Mouse (Mus musculus): ENCODE measurements at regions not wholly inside any gene's neighbourhood (a gene's known extent, or its start where the extent isn't known, plus 50 kb on each side); places are given as distances from the start of the nearest gene placed in this dataset.

- peak; percentile 52 for DNase-seq (ENCODE audit: extremely low spot score)
Measured at GRCm38 (mm10) chr3:35027898-35028297, 377.7 kb downstream of the Sox2 start.

- no peak for DNase-seq (ENCODE audit: extremely low spot score)
Measured at GRCm38 (mm10) chr3:35029924-35030323, 379.7 kb downstream of the Sox2 start.

GRCm38 (mm10) chr3:35033587-35033986, 383.4 kb downstream of the Sox2 start:
- no peak for DNase-seq (ENCODE audit: extremely low spot score)

GRCm38 (mm10) chr3:35035234-35035633, 385.0 kb downstream of the Sox2 start:
- no peak for DNase-seq (ENCODE audit: extremely low spot score)

- DNase-seq (ENCODE audit: extremely low spot score): no peak
Measured at GRCm38 (mm10) chr3:35043705-35044104, 393.5 kb downstream of the Sox2 start.

GRCm38 (mm10) chr3:35059438-35059837, 409.2 kb downstream of the Sox2 start:
- peak; percentile 24 for DNase-seq (ENCODE audit: extremely low spot score)

GRCm38 (mm10) chr3:35060042-35060441, 409.8 kb downstream of the Sox2 start:
- peak; percentile 21 for DNase-seq (ENCODE audit: extremely low spot score)

- DNase-seq (ENCODE audit: extremely low spot score): no peak
Measured at GRCm38 (mm10) chr3:35066824-35067223, 416.6 kb downstream of the Sox2 start.

- no peak for DNase-seq (ENCODE audit: extremely low spot score)
Measured at GRCm38 (mm10) chr3:35068586-35068985, 418.4 kb downstream of the Sox2 start.

GRCm38 (mm10) chr3:35071046-35071445, 420.8 kb downstream of the Sox2 start:
- no peak for DNase-seq (ENCODE audit: extremely low spot score)

- DNase-seq (ENCODE audit: extremely low spot score): no peak
Measured at GRCm38 (mm10) chr3:35079887-35080286, 429.7 kb downstream of the Sox2 start.

GRCm38 (mm10) chr3:35084091-35084867, 434.1 kb downstream of the Sox2 start:
- DNase-seq (ENCODE audit: extremely low spot score): peak; percentile 63

GRCm38 (mm10) chr3:35088241-35089080, 438.3 kb downstream of the Sox2 start:
- peak; percentile 80 for DNase-seq (ENCODE audit: extremely low spot score)

GRCm38 (mm10) chr3:35090496-35091133, 440.4 kb downstream of the Sox2 start:
- no peak for DNase-seq (ENCODE audit: extremely low spot score)

- DNase-seq (ENCODE audit: extremely low spot score): no peak
Measured at GRCm38 (mm10) chr3:35093001-35093400, 442.8 kb downstream of the Sox2 start.

- no peak for DNase-seq (ENCODE audit: extremely low spot score)
Measured at GRCm38 (mm10) chr3:35095221-35095620, 445.0 kb downstream of the Sox2 start.

GRCm38 (mm10) chr3:35096381-35096780, 446.2 kb downstream of the Sox2 start:
- no peak for DNase-seq (ENCODE audit: extremely low spot score)

GRCm38 (mm10) chr3:35097766-35098165, 447.6 kb downstream of the Sox2 start:
- DNase-seq (ENCODE audit: extremely low spot score): no peak

- DNase-seq (ENCODE audit: extremely low spot score): no peak
Measured at GRCm38 (mm10) chr3:35099226-35099625, 449.0 kb downstream of the Sox2 start.

GRCm38 (mm10) chr3:35099876-35100420, 449.7 kb downstream of the Sox2 start:
- DNase-seq (ENCODE audit: extremely low spot score): no peak

- no peak for DNase-seq (ENCODE audit: extremely low spot score)
Measured at GRCm38 (mm10) chr3:35101286-35101685, 451.1 kb downstream of the Sox2 start.

GRCm38 (mm10) chr3:35101951-35102350, 451.7 kb downstream of the Sox2 start:
- DNase-seq (ENCODE audit: extremely low spot score): no peak

Measured in embryo, embryonic 9.5 days (tissue).